Mouse (Mus musculus) forebrain, embryonic 13.5 days (tissue): ENCODE results near the gene Sarm1. TPM values are rescaled to one million over a fixed set of nuclear protein-coding genes. Genes with fewer than 3 reads are reported as not detected.
"Not testable (repeated sequence)": the region's sequence is repeated elsewhere in the genome, so short reads cannot be mapped to it uniquely, and the experiment has no call there.

ENCODE experiments used
- ATAC-seq: fragments of 200-750 bp; cut with Nextera tagmentation; 2 replicates; pipeline ENCODE4 v1.8.0; 2017
- H3K27ac ChIP-seq: fragments of 300-500 bp; sonication (generic); 2 replicates; pipeline ENCODE4 v1.5.1; 2015; ENCODE audit warnings: inconsistent platforms, mild to moderate bottlenecking, moderate library complexity
- H3K27me3 ChIP-seq: fragments of 300-500 bp; sonication (generic); 2 replicates; pipeline ENCODE4 v1.6.1; 2015; ENCODE audit warnings: mild to moderate bottlenecking, inconsistent platforms
- H3K36me3 ChIP-seq: fragments of 300-500 bp; sonication (generic); 2 replicates; pipeline ENCODE4 v1.6.1; 2015; ENCODE audit warnings: mild to moderate bottlenecking, inconsistent platforms; ENCODE audit not compliant: poor library complexity, severe bottlenecking
- H3K4me1 ChIP-seq: fragments of 300-500 bp; sonication (generic); 2 replicates; pipeline ENCODE4 v1.6.1; 2015; ENCODE audit warnings: inconsistent platforms
- H3K4me2 ChIP-seq: fragments of 300-500 bp; sonication (generic); 2 replicates; pipeline ENCODE4 v1.6.1; 2015; ENCODE audit warnings: inconsistent platforms, mild to moderate bottlenecking, moderate library complexity
- H3K4me3 ChIP-seq: fragments of 300-500 bp; sonication (generic); 2 replicates; pipeline ENCODE4 v1.5.1; 2015; ENCODE audit warnings: mild to moderate bottlenecking, inconsistent platforms
- H3K9ac ChIP-seq: fragments of 300-500 bp; sonication (generic); 2 replicates; pipeline ENCODE4 v1.6.1; 2015; ENCODE audit warnings: mild to moderate bottlenecking, inconsistent platforms
- H3K9me3 ChIP-seq: fragments of 300-500 bp; sonication (generic); replicated peaks from 2 replicates; pipeline ENCODE4 v1.6.1; 2016; ENCODE audit warnings: inconsistent platforms
- WGBS: fragments of 180-500 bp; shearing (Covaris S2); methylation state at CpG from one replicate; pipeline ENCODE4 v1.1.7; 2015; 5-methylcytosine and 5-hydroxymethylcytosine counted together
- polyA plus RNA-seq: library from polyadenylated mRNA; unstranded; fragments of >200 nt; fragmentation: Nextera tagmentation; extraction: Ambion mirVana; gene quantifications from 2 replicates; pipeline ENCODE4 v1.2.1, GENCODE M21; 2015

The Sarm1 gene
- polyA plus RNA-seq = 34.6 and 36.2 TPM in 2 replicates

- H3K9ac ChIP-seq = peak within 1 kb of the TSS; percentile 96
- no peaks in the 10 kb centered on the region for H3K9me3 ChIP-seq
- peak within 1 kb of the TSS; percentile 88 for H3K27ac ChIP-seq
- H3K4me3 ChIP-seq = peak within 1 kb of the TSS; percentile 91
- peak within 1 kb of the TSS; percentile 91 for H3K4me2 ChIP-seq
- peak; percentile 98 for ATAC-seq
- H3K27me3 ChIP-seq = peaks cover 32% of the 10 kb centered on the region
- no peaks in the 10 kb centered on the region for H3K36me3 ChIP-seq
- peaks cover 21% of the 10 kb centered on the region for H3K4me1 ChIP-seq
- 2% methylated on average over 35 of the region's 36 CpGs for WGBS
Observed at GRCm38 (mm10) chr11:78497544-78498522, at the start of gene Sarm1. TSS of gene Sarm1 (minus strand) at chr11:78497754.

GRCm38 (mm10) chr11:78545181-78545580 is 47.6 kb upstream of the Sarm1 start:
- H3K36me3 ChIP-seq = peaks cover 34% of the 10 kb centered on the region
- H3K4me2 ChIP-seq = no peak overlapping the region
- H3K9ac ChIP-seq = no peak overlapping the region
- no peaks in the 10 kb centered on the region for H3K9me3 ChIP-seq
- no peaks in the 10 kb centered on the region for H3K27me3 ChIP-seq
- peaks cover 24% of the 10 kb centered on the region for H3K4me1 ChIP-seq
- no peak overlapping the region for H3K27ac ChIP-seq
- H3K4me3 ChIP-seq = no peak overlapping the region
- no peak for ATAC-seq
- 64% methylated on average over 8 of the region's 8 CpGs for WGBS

- no peaks in the 10 kb centered on the region for H3K9me3 ChIP-seq
- no peak for ATAC-seq
- peaks cover 40% of the 10 kb centered on the region for H3K36me3 ChIP-seq
- no peaks in the 10 kb centered on the region for H3K27me3 ChIP-seq
- peaks cover 18% of the 10 kb centered on the region for H3K4me1 ChIP-seq
- WGBS = 94% methylated on average over 7 of the region's 7 CpGs
- H3K4me2 ChIP-seq = no peak overlapping the region
- no peak overlapping the region for H3K4me3 ChIP-seq
- H3K9ac ChIP-seq = no peak overlapping the region
- H3K27ac ChIP-seq = no peak overlapping the region
Observed at GRCm38 (mm10) chr11:78544449-78545111, 47.0 kb upstream of the Sarm1 start.

GRCm38 (mm10) chr11:78540358-78540757 is 42.8 kb upstream of the Sarm1 start:
- Histone ChIP-seq H3K4me1 (peaks cover 16% of the 10 kb centered on the region), H3K36me3 (peaks cover 52% of the 10 kb centered on the region), H3K27me3 (no peaks in the 10 kb centered on the region), H3K4me3 (no peak overlapping the region), H3K27ac (no peak overlapping the region), H3K9ac (no peak overlapping the region), H3K4me2 (no peak overlapping the region), H3K9me3 (no peaks in the 10 kb centered on the region)
- WGBS = 88% methylated on average over 3 of the region's 3 CpGs
- no peak for ATAC-seq

- WGBS = 5% methylated on average over 14 of the region's 14 CpGs
- peak overlapping the region; percentile 81 for H3K9ac ChIP-seq
Observed at GRCm38 (mm10) chr11:78536690-78537084, 39.1 kb upstream of the Sarm1 start.

GRCm38 (mm10) chr11:78536080-78536689 is 38.6 kb upstream of the Sarm1 start, which contains the start of the genes Tnfaip1 and Ift20:
TSS of gene Tnfaip1 (minus strand) at chr11:78536332.
TSS of gene Ift20 (plus strand) at chr11:78536361.
- peak within 1 kb of the TSS; percentile 80 for H3K4me2 ChIP-seq
- H3K9ac ChIP-seq = peak within 1 kb of the TSS; percentile 81
- peaks cover 29% of the 10 kb centered on the region for H3K4me1 ChIP-seq
- peak; percentile 98 for ATAC-seq
- peak within 1 kb of the TSS; percentile 88 for H3K27ac ChIP-seq
- no peaks in the 10 kb centered on the region for H3K27me3 ChIP-seq
- WGBS = under 1% methylated on average over 52 of the region's 52 CpGs
- no peaks in the 10 kb centered on the region for H3K9me3 ChIP-seq
- H3K4me3 ChIP-seq = peak within 1 kb of the TSS; percentile 67
- peaks cover 34% of the 10 kb centered on the region for H3K36me3 ChIP-seq

More at GRCm38 (mm10) chr11:78536690-78537084, 39.1 kb upstream of the Sarm1 start:
- no peaks in the 10 kb centered on the region for H3K9me3 ChIP-seq
- H3K4me1 ChIP-seq = peaks cover 29% of the 10 kb centered on the region
- 0 out of 2 replicates have a peak, but pooled peaks have one; percentile 5 for ATAC-seq
- peaks cover 38% of the 10 kb centered on the region for H3K36me3 ChIP-seq
- H3K27me3 ChIP-seq = no peaks in the 10 kb centered on the region
- peak overlapping the region; percentile 74 for H3K27ac ChIP-seq
- peak overlapping the region; percentile 67 for H3K4me3 ChIP-seq
- H3K4me2 ChIP-seq = peak overlapping the region; percentile 80

GRCm38 (mm10) chr11:78535376-78536079 is 38.0 kb upstream of the Sarm1 start:
- peak overlapping the region; percentile 88 for H3K27ac ChIP-seq
- H3K4me1 ChIP-seq = peaks cover 29% of the 10 kb centered on the region
- WGBS = under 1% methylated on average over 23 of the region's 23 CpGs
- H3K9ac ChIP-seq = peak overlapping the region; percentile 77
- peak; percentile 5; the same call in 1 of the 2 replicates for ATAC-seq
- peaks cover 28% of the 10 kb centered on the region for H3K36me3 ChIP-seq
- H3K27me3 ChIP-seq = no peaks in the 10 kb centered on the region
- H3K9me3 ChIP-seq = no peaks in the 10 kb centered on the region
- peak overlapping the region; percentile 67 for H3K4me3 ChIP-seq
- H3K4me2 ChIP-seq = peak overlapping the region; percentile 80

GRCm38 (mm10) chr11:78534516-78534915 is 37.0 kb upstream of the Sarm1 start:
- peaks cover 25% of the 10 kb centered on the region for H3K36me3 ChIP-seq
- no peaks in the 10 kb centered on the region for H3K9me3 ChIP-seq
- peak overlapping the region; percentile 67 for H3K4me3 ChIP-seq
- 94% methylated on average over 4 of the region's 4 CpGs for WGBS
- peak overlapping the region; percentile 77; the same call in 1 of the 2 replicates for H3K9ac ChIP-seq
- H3K4me2 ChIP-seq = peak overlapping the region; percentile 80
- no peaks in the 10 kb centered on the region for H3K27me3 ChIP-seq
- H3K4me1 ChIP-seq = peaks cover 29% of the 10 kb centered on the region
- no peak overlapping the region for H3K27ac ChIP-seq
- ATAC-seq = no peak

- not testable (repeated sequence) for H3K27me3 ChIP-seq, H3K4me3 ChIP-seq, H3K4me2 ChIP-seq, ATAC-seq, H3K9me3 ChIP-seq, H3K27ac ChIP-seq, H3K9ac ChIP-seq
- H3K4me1 ChIP-seq = peaks cover 15% of the 10 kb centered on the region
- 96% methylated on average over 10 of the region's 10 CpGs for WGBS
- H3K36me3 ChIP-seq = peaks cover 44% of the 10 kb centered on the region
Observed at GRCm38 (mm10) chr11:78531515-78531914, 34.0 kb upstream of the Sarm1 start.

GRCm38 (mm10) chr11:78531046-78531445 is 33.5 kb upstream of the Sarm1 start:
- H3K4me2 ChIP-seq = no peak overlapping the region
- WGBS = 87% methylated on average over 6 of the region's 6 CpGs
- no peak for ATAC-seq
- no peaks in the 10 kb centered on the region for H3K9me3 ChIP-seq
- H3K4me1 ChIP-seq = peaks cover 15% of the 10 kb centered on the region
- H3K27me3 ChIP-seq = no peaks in the 10 kb centered on the region
- no peak overlapping the region for H3K4me3 ChIP-seq
- H3K9ac ChIP-seq = no peak overlapping the region
- H3K36me3 ChIP-seq = peaks cover 48% of the 10 kb centered on the region
- no peak overlapping the region for H3K27ac ChIP-seq

GRCm38 (mm10) chr11:78530001-78530400 is 32.4 kb upstream of the Sarm1 start:
- Histone ChIP-seq H3K4me2 (no peak overlapping the region), H3K27me3 (no peaks in the 10 kb centered on the region), H3K9me3 (no peaks in the 10 kb centered on the region), H3K9ac (no peak overlapping the region), H3K36me3 (peaks cover 59% of the 10 kb centered on the region), H3K27ac (no peak overlapping the region), H3K4me1 (peaks cover 11% of the 10 kb centered on the region), H3K4me3 (no peak overlapping the region)
- 92% methylated on average over 12 of the region's 12 CpGs for WGBS
- no peak for ATAC-seq
